Mouse (Mus musculus) liver, postnatal 0 days (tissue): ENCODE measurements around the gene Osbpl11.

Experiments used
- CTCF ChIP-seq: sonication (generic); IDR thresholded peaks from 2 replicates; pipeline ENCODE4 v1.5.1; 2016; ENCODE audit warnings: antibody characterized with exemption, low read depth
- EP300 ChIP-seq: IDR thresholded peaks from 2 replicates; pipeline ENCODE4 v1.6.1; 2016; ENCODE audit warnings: antibody characterized with exemption, low read depth, mild to moderate bottlenecking

GRCm38 (mm10) chr16:33216313-33217003, 31.6 kb downstream of the Osbpl11 start:
- TF ChIP-seq CTCF (no peak), EP300 (no peak)
